ENCODE assay signal across 12 mouse cellular contexts in the genomic region with DNA sequence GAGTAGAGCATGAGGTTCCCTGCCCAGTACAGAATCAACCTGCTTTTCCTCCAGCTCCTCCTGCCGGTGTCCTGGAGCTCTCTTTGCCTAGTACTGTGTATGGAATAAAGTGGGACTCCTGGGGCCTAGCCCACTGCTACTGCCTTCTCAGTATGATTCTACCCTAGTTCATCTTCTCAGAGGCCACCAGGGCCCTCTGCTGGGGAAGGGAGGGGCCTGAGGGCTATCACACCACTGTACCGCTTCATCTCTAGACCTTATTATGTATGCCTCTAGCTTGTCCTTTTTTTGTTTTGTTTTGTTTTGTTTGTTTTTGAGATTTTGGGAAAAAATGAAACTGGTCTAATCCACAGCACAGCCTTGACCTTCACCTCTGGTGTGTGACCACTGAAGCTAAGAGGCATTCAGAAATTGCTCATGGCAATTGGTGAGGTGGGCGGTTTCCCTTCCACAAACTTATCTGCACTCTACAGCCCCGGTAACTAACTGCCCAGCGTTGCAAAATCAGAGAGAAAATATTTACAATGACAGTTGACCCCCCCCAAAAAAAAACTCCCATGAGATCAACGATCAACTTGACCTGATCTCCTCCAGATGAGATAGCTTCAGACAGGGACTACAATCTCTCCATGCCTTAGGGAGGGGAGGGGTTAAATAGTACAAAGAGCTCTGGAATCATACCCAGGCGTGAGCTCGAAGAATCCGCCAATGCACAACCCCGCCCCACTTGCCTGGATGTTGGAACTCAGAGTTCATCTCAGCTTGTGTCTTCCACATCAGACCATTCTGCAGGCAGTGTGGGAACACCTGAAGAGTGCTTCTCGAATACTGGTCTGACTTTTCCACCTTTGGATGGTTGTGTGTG.
DNase-seq lines count a peak whose midpoint lies in the region; ATAC-seq and TF ChIP-seq lines count a peak whose summit lies in the region.
"Had no signal": no experiment of that assay in that cellular context is flagged by ENCODE, and none has a peak within 500 bp of the region (broad histone marks: within the 10 kb centered on the region; RNA-seq: fewer than 3 reads in every experiment).

No protein-coding gene starts in this region.

- H3K27ac ChIP-seq in spleen, adult 2 months (ENCODE audit: insufficient read depth, low read length) = no peak overlapping the region
- peak overlapping the region; percentile 50 for H3K27ac ChIP-seq in liver, embryonic 12.5 days
- H3K27ac ChIP-seq: embryonic facial prominence, embryonic 13.5 days had no signal

- H3K4me3 ChIP-seq in spleen, adult 2 months (ENCODE audit: extremely low read depth, insufficient read depth, insufficient read length) = no peak overlapping the region
- no peak overlapping the region for H3K4me3 ChIP-seq in liver, embryonic 12.5 days
- H3K4me3 ChIP-seq: embryonic facial prominence, embryonic 13.5 days had no signal

- H3K9me3 ChIP-seq in liver, embryonic 12.5 days (replicated peaks) = no peaks in the 10 kb centered on the region
- H3K9me3 ChIP-seq: embryonic facial prominence, embryonic 13.5 days had no signal

- TF ChIP-seq POLR2A in spleen, adult 2 months (IDR thresholded peaks at IDR 0.05; ENCODE audit: low read depth, low read length) = no peak

- peak; percentile 43 for DNase-seq in CD4-positive, CD25-positive, alpha-beta regulatory T cell, adult 2 months (ENCODE audit: low read depth, low spot score)
- peak in 1 of 2 experiments; percentile 25 for DNase-seq in spleen, adult 2 months (ENCODE audit: low read depth in 1 of 2, low spot score in 2 of 2)
- no peak for DNase-seq in spleen, adult 12 weeks (ENCODE audit: low spot score)
- DNase-seq in thymus, postnatal 25 days = peak; percentile 50
- DNase-seq in ovary, postnatal 36 days (ENCODE audit: low spot score) = no peak
- DNase-seq: gastrocnemius, postnatal 14 days; heart, postnatal 36 days had no signal

- H3K36me3 ChIP-seq in spleen, adult 2 months (ENCODE audit: control insufficient read depth, insufficient read depth, low read length) = no peaks in the 10 kb centered on the region
- H3K36me3 ChIP-seq in liver, embryonic 12.5 days = no peaks in the 10 kb centered on the region
- H3K36me3 ChIP-seq: embryonic facial prominence, embryonic 13.5 days had no signal

- 76% methylated on average over 11 of the region's 11 CpGs for WGBS in spleen, adult 2 months
- 32% methylated on average over 11 of the region's 11 CpGs for WGBS in liver, embryonic 12.5 days (ENCODE audit: insufficient replicate concordance)

- TF ChIP-seq CTCF in spleen, adult 2 months (IDR thresholded peaks at IDR 0.05; ENCODE audit: extremely low read depth, insufficient read depth, insufficient read length, insufficient replicate concordance) = peak; percentile 28; the same call in 1 of the 2 replicates

- ATAC-seq in CD4-positive, CD25-positive, alpha-beta regulatory T cell, adult 4 months = no peak
- ATAC-seq in liver, embryonic 12.5 days = peak; percentile 85
- no peak for ATAC-seq in monocyte, adult 5-6 weeks (replicated peaks; ENCODE audit: insufficient number of reproducible peaks, low FRiP score, low TSS enrichment, poor library complexity, severe bottlenecking)

- H3K4me2 ChIP-seq in liver, embryonic 12.5 days = peak overlapping the region; percentile 42
- H3K4me2 ChIP-seq: embryonic facial prominence, embryonic 13.5 days; midbrain, embryonic 11.5 days had no signal

- H3K9ac ChIP-seq in liver, embryonic 12.5 days = no peak overlapping the region; the same call in 1 of the 2 replicates
- H3K9ac ChIP-seq: embryonic facial prominence, embryonic 13.5 days had no signal

- H3K27me3 ChIP-seq in spleen, adult 2 months (ENCODE audit: control insufficient read depth, insufficient read depth, low read length) = no peaks in the 10 kb centered on the region
- H3K27me3 ChIP-seq in liver, embryonic 12.5 days (replicated peaks) = no peaks in the 10 kb centered on the region
- H3K27me3 ChIP-seq: embryonic facial prominence, embryonic 13.5 days had no signal

- H3K4me1 ChIP-seq in spleen, adult 2 months (ENCODE audit: control insufficient read depth, insufficient read depth, insufficient read length) = peaks cover 5% of the 10 kb centered on the region; the same call in 1 of the 2 replicates
- peaks cover 45% of the 10 kb centered on the region for H3K4me1 ChIP-seq in liver, embryonic 12.5 days
- H3K4me1 ChIP-seq: embryonic facial prominence, embryonic 13.5 days had no signal

Comparison
In these comparisons a context has a peak if more than half of its experiments do, and no peak if none do; other contexts are left out.
1. DNase-seq: peak in CD4-positive, CD25-positive, alpha-beta regulatory T cell, adult 2 months (single experiment) and thymus, postnatal 25 days (single experiment); none in spleen, adult 12 weeks (single experiment) and ovary, postnatal 36 days (single experiment).